Mouse (Mus musculus): ENCODE results near the gene Sephs2.
A peak's percentile ranks its signal among the peaks of the same experiment; 100 is the strongest.

Sephs2 gene

DNA sequence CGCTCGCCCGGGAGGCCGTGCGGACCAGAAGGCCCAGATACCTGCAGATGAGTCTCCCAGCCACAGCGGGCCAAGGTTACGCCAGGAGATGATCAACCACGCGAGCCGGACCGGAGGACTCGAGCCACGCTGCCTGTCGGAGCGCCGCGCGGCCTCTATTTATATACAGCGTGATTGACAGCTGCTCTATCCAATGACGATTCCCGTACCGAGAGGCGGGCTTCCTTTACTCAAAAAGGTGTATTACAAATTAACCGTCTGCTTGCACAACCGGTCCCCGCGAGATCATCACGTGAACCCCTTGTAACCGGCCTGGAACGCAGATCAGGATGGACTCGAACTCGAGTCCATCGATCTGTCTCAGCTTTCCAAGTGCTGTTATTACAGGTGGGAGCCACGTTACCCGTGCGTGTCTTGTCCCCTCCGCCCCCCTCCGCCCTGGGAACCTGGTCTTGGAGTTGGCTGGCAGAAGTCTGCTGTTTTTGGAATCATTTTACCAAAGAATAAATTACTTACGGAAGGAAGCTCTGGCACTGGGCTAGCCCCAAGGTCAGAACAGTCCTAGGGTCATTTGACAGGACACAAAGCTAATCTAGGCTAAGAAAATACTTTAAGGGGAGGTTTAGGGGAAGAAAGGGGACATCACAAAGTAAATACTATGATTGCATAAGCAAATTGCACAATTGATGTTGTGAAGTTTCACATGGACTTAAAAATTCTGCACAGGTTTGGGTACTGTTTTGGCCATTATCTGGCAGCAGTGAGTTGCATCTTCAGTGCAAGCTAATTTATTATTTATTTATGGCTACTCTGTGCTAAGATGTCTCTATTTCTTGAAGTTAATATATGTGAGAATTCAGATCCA is at the start of gene Sephs2:
TSS of gene Sephs2 (minus strand) at position 131 of the 865 bp plus-strand sequence.
- DNase-seq (ENCODE audit: low read depth in 2 of 2, low spot score in 2 of 2) = peak; percentile 90 to 94

GRCm38 (mm10) chr7:127322085-127322484 is 48.2 kb upstream of the Sephs2 start:
- DNase-seq (ENCODE audit: low read depth in 2 of 2, low spot score in 2 of 2) = no peak

DNA sequence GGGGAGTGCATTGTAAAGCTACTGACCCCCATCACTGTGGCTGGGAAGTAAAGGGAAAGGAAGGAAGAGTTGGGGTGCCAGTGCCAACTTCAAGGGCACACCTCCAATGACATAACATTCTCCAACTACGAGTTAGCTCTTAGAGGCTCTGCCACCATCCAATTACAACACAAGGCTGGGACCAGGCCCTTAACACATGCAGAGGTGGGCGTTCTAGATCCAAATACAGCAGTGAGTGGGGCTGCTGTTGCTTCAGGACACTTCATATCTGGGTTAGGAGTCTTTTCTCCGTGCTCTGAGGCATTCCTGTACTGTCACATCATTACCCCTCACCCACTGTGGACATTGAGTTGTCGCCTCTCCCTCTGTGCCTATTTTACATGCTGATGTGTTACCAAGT is 47.3 kb upstream of the Sephs2 start:
- no peak for DNase-seq (ENCODE audit: low read depth in 2 of 2, low spot score in 2 of 2)

DNA sequence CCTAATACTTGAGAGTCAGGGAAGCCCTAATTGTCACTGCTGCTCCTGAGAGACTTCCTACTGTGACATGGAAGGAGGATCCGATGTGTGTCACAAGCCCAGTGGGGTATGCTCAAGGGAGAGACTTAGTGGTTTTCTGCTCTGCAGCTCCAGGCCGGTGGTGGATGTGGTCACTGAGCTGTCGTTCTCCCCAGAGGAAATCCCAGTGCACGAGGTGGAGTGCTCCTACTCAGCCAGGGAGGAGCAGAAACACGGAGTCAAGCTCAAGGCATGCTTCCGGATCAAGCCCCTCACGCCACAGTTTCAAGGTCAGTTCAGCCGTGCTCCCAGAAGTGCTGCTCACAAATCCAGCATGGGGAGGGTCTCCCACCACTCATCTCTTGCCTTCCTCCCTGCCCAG is 40.1 kb upstream of the Sephs2 start:
- no peak for DNase-seq (ENCODE audit: low read depth in 2 of 2, low spot score in 2 of 2)

- no peak for DNase-seq (ENCODE audit: low read depth in 2 of 2, low spot score in 2 of 2)
Observed at GRCm38 (mm10) chr7:127309951-127310350, 36.1 kb upstream of the Sephs2 start.

- DNase-seq (ENCODE audit: low read depth in 2 of 2, low spot score in 2 of 2) = peak; percentile 46 to 62
Observed at GRCm38 (mm10) chr7:127308887-127309286, 35.0 kb upstream of the Sephs2 start.

DNA sequence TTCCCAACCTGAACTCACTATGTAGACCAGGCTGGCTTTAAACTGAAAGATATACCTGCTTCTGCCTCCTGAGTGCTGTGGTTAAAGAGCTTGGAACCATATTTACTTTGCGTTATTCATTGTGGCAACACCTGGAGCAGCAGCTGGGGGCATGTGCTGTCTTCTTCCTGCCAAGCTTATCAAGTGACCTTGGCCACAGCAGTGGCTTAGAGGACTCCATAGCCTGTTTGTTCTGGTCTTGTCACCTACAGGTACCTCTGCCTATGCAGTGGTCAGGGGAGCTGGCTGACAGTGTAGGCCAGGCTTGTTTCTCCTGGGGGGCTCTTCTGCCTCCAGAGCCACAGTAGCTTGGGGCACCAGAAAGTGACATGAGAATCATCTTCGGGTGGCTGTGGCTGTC is 34.6 kb upstream of the Sephs2 start:
- no peak for DNase-seq (ENCODE audit: low read depth in 2 of 2, low spot score in 2 of 2)

- DNase-seq (ENCODE audit: low read depth in 2 of 2, low spot score in 2 of 2) = no peak
Observed at GRCm38 (mm10) chr7:127297586-127298193, 23.8 kb upstream of the Sephs2 start.

DNA sequence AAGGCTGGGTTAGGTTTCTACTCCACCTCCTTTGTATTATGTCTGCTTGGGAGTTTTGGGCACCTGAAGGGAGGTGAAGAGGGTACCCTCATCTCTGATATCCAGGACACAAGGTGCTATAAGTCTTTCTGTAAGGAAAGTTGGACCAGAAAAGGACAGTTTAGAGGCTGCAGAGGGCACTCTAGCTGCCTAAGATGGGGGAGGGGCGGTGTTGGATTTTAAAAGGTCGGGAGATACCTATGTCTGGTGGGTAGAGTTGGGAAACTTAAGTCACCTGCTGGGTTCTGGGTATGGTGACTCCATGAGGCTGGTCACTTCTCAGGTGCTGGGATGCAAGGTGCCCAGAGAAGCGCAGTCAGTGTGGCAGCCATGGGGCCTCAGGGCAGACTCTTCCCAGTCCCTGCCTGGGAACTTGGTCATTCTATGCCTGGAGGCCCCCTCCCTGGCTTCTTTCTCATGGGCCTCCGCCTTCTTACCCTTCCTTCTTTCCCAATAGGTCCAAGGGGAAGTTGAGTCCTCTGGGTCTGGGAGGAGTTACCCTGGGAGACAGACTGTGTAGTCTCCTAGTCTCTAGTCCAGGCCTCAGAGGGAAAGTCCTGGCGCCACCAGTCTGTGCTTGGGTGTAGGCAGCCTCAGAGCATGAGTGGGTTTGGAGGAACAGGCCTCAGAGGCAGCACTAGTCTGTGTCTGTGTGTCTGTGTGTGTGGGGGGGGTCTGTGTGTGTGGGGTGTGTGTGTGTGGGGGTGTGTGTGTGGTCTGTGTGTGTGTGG is 23.1 kb upstream of the Sephs2 start:
- DNase-seq (ENCODE audit: low read depth in 2 of 2, low spot score in 2 of 2) = no peak

- peak; percentile 61 to 66 for DNase-seq (ENCODE audit: low read depth in 2 of 2, low spot score in 2 of 2)
Observed at GRCm38 (mm10) chr7:127296098-127296497, 22.2 kb upstream of the Sephs2 start, which contains the start of gene Itgal. Itgal (plus strand) TSS chr7:127296260.

DNA sequence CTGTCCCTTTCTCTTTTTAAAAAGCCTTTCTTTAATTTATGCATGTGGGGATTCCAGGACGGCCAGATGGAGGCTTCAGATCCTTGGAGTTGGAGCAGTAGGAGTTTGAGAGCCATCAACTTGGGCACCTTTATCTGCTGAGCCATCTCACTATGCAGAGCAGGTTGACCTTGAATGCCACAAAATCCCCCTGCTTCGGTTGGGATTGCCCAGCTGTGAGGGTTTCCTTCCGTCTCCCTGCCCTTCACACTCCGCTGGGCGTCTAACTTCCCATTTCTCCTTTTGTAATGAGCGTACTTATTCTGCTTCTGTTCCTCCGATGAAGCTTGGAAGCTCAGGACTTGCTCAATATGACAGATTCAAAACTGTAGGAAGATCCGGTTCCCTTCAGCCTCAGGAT is 16.3 kb upstream of the Sephs2 start:
- no peak for DNase-seq (ENCODE audit: low read depth in 2 of 2, low spot score in 2 of 2)

GRCm38 (mm10) chr7:127289306-127289705 is 15.5 kb upstream of the Sephs2 start:
- DNase-seq (ENCODE audit: low read depth in 2 of 2, low spot score in 2 of 2) = no peak

GRCm38 (mm10) chr7:127287940-127288339 is 14.1 kb upstream of the Sephs2 start:
- DNase-seq (ENCODE audit: low read depth in 2 of 2, low spot score in 2 of 2) = peak; percentile 26 to 58

- peak; percentile 52 to 54 for DNase-seq (ENCODE audit: low read depth in 2 of 2, low spot score in 2 of 2)
Observed at GRCm38 (mm10) chr7:127285154-127285553, 11.3 kb upstream of the Sephs2 start.

DNA sequence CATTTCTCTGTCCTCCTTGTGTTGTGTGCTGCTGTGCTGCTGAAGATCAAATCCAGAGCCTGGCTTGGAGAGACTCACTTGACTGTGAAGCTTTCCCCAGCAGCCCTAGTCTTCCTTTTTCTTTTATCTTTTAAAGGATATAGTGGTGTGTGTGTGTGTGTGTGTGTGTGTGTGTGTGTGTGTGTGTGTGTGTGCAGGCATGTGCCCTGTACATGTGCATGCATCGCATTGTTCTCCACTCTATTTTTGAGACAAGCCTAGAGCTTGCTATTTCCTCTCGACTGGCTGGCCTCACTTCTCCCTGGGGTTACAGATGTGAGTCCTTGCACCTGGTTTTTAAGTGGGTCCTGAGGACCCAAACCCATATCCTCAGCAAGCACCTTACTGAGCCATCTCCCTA is 8.3 kb upstream of the Sephs2 start:
- no peak for DNase-seq (ENCODE audit: low read depth in 2 of 2, low spot score in 2 of 2)

GRCm38 (mm10) chr7:127281114-127281513 is 7.3 kb upstream of the Sephs2 start:
- DNase-seq (ENCODE audit: low read depth in 2 of 2, low spot score in 2 of 2) = no peak

DNA sequence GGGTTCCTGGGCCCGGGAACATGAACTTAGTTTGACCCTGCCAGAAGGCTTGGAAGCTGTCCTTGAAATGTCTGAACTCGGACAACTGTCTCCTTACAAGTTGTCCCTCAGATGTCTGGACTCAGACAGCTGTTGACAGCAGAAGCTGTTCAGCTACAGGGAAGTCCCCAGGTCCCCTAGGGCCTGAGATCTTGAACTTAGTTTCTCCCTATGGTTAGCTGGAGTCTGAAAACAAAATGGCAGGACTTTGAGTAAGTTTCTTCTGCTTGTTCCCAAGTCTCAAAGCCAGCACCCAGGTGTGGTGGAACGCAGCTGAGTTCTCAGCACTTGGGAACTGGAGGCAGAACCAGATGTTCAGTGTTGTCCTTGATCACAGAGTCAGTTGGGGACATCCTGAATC is 6.2 kb upstream of the Sephs2 start:
- DNase-seq (ENCODE audit: low read depth in 2 of 2, low spot score in 2 of 2) = no peak

- peak; percentile 51 to 64 for DNase-seq (ENCODE audit: low read depth in 2 of 2, low spot score in 2 of 2)
Observed at GRCm38 (mm10) chr7:127278311-127278710, 4.5 kb upstream of the Sephs2 start.

GRCm38 (mm10) chr7:127276519-127276961 is 2.7 kb upstream of the Sephs2 start:
- DNase-seq (ENCODE audit: low read depth in 2 of 2, low spot score in 2 of 2) = no peak

DNA sequence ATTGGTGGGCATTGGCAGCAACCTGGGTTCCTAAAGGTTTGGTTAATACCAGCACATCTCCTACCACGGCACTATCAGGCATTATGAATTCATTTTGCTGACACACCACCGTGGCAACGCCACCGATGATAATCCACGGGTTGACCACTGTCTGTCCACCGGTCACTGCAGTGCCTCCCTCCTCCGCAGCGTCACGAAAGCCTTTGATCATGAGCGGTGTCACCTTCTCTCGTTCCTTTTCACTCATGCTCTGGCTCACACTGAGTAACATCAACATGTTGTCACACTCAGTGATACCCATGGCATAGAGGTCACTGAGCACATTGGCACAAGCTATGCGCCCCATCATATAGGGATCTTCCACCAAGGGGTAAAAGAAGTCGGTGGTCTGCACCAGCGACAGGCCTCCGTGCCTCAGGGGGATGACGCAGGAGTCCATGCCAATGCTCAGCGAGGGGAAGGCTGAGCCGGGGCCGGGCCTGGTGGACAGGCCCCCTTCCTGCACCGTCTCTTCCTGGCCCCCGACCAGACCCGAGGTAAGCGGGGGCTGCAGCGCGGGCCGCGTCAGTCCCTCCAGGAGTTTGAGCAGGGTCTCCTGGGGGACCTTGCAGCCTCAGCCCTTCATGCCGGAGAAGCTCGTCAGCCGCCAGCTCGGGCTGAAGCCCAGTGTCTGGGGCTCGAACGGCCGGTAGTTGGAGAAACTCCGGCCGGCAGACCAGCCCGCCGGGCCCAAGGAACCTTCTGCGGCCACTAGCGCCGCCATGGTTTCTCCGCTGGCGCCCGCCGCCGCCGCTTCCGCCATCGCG is 534 bp downstream of the Sephs2 start:
- no peak for DNase-seq (ENCODE audit: low read depth in 2 of 2, low spot score in 2 of 2)

- no peak for DNase-seq (ENCODE audit: low read depth in 2 of 2, low spot score in 2 of 2)
Observed at GRCm38 (mm10) chr7:127272566-127272965, 1.3 kb downstream of the Sephs2 start.
